Mouse (Mus musculus) layer of hippocampus, postnatal 14 days (tissue): ENCODE measurements around the gene Pheta1. TPM values are rescaled to one million over a fixed set of nuclear protein-coding genes. Genes with fewer than 3 reads are reported as not detected.

Experiments
- DNase-seq, 2 experiments: peaks; one replicate each; pipeline ENCODE4 v3.0.0; 2021 to 2022; ENCODE audit warnings: low spot score in 2 of 2, mixed read lengths in 1 of 2
- total RNA-seq, 2 experiments: library from RNA; stranded (reverse); gene quantifications; 2 replicates each; pipeline ENCODE4 v1.2.3; 2021

The Pheta1 gene
- total RNA-seq, 2 experiments from 2014 or later, result 10.3 to 12.4 TPM

DNA sequence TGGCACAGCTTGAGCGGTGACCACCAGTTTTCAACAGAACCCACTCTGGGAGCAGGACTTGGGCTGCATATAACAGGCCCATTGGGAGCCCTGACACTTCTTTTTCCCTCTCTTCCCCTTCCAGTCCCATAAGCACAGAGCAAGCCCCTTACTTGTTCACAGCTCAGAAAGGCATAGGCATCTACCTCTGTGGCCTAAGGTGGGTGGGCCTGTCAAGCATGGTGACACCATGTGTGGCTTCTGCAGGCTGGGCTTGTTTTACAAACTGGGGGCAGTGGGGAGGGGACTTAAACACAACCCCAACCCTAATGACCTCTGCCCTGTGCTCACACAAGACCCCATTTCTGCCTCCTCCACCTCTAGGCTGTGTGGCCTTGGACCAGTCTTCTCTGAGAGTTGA is 25.1 kb upstream of the Pheta1 start:
- DNase-seq, result no peak

GRCm38 (mm10) chr5:121824121-121824520 is 24.7 kb upstream of the Pheta1 start:
- DNase-seq, result no peak

GRCm38 (mm10) chr5:121825606-121826005 is 23.2 kb upstream of the Pheta1 start:
- no peak for DNase-seq

GRCm38 (mm10) chr5:121827876-121828275 is 20.9 kb upstream of the Pheta1 start:
- peak in 1 of 2 experiments; percentile 67 for DNase-seq

DNA sequence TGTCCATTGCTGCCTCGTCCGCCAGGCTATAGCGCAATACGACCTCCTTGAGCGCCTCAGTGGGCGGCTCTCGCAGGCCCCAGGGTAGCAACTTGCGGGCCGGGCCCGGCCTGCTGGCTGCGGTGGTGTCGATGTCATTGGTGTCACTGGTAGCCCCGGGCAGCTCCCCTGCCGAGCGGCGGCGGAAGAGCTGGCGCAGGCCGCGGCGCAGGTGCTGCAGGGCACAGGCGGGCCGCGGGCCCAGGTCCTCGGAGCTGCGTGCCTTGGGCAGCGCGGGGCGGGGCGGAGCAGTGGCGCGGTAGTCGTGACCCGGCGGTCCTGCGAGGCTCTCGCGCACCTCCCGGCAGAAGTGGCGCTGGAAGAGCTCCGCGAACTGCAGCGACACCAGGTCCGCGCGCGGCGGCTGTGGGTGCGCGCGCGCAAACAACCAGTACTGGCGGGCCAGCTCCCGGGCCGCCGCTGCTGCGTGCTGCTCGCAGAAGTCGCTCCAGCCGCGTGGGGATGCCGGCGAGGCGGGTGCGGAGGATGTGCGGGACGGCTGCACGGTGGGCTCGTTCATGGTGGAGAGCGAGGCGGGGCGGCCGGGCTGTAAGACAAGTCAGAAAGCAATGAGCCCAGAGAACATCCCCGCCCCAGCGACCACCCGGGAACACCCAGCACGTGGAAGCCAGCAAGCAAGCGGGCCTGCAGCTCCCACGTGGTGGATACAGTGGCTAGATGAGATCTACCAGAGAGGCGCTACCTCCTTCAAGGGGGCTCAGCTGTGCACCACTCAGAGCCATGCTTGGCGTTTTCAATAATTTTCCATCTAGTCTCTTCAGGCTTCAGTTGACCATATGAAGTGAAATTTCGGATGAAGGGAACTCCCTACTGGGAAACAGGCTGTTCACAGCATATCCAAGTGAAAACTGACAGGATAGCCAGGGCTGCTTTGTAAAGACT is 20.0 kb upstream of the Pheta1 start:
- DNase-seq, result peak in 1 of 2 experiments; percentile 40

DNA sequence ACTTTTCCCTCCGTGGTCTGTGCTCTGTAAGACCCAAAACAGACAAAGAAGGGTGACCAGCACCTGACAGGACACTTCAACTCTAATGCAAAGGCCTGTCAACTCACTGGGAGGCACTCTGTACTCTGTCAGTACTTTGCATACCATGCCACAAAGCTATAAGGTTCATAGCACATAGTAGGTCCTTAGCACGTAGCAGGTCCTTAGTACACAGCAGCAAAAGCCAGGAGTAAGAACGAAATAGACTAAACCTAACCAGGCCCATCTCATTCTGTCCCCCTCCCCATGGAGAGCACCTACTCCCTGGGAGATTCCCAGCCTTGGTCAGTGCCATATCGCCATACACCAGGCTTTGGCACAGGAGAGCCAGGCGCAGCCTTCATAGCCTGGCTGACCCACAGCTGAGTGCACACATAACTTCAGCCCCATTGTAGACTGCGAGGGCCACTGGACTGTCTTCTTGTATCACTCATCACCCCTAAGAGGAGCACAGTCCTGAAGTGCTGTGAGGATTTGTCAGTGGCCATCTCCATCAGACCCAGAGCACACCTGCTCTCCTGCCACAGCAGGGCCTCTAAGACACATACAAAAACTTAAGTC is 17.7 kb upstream of the Pheta1 start:
- no peak for DNase-seq

GRCm38 (mm10) chr5:121832376-121833155 is 16.2 kb upstream of the Pheta1 start:
- no peak for DNase-seq

GRCm38 (mm10) chr5:121833159-121833558 is 15.6 kb upstream of the Pheta1 start:
- DNase-seq, result no peak

GRCm38 (mm10) chr5:121833572-121834240 is 15.1 kb upstream of the Pheta1 start:
- DNase-seq, result no peak

DNA sequence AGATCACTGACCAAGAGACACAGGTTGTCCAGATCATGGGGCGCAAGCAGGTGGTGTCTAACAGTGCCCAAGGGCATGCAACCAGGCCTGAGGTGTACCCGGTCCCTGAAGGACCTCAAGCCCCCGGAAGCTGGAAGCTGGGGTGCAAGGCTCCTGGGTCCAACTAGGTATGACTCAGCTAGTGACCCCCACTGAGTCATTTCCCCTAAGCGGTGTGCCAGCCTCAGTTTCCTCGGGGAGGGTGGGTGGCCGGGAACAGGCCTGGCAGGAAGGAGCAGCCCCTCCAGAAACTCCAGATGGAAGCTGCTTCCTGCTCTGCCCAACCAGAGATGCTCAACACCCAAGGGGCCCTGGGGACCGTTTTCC is 14.6 kb upstream of the Pheta1 start:
- DNase-seq, result no peak

- DNase-seq, result no peak
These were observed 13.6 kb upstream of the Pheta1 start for GRCm38 (mm10) chr5:121834991-121835747.

DNA sequence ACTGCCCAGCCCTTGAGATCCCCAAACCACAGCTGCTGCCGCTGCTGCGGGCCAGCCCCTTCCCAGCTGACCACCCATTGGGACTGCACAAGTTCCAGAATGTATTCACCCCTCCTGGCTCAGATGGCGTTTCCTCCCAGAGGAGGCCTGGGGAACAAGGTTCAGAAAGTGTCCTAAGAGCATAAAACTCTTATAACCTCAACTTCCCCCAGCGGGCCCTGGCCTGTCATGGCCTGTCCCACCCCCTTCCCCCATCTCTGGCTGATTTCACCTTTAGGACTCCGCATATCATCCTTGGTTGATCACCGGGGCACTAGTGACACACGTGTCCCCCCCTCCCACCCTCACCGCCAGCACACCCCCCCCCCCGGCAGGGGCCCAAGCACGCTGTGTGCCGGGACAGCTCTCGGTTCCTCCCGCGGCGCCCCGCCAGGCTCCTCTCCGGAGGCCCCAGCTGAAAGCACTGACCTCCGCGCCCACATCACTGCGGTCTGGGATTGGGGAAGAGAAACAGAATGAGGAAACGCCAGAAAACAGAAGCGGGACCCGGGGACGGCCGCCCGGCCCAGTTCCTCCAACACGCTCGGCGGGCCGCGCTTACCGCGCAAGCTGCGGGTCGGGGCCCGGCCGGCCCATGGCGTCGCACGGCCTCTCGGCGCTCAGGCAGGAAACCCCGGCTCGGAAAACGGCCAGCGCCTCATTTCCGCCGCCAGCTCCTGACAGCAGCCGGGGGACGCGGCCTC is 12.7 kb upstream of the Pheta1 start:
- peak in 1 of 2 experiments; percentile 70 for DNase-seq

DNA sequence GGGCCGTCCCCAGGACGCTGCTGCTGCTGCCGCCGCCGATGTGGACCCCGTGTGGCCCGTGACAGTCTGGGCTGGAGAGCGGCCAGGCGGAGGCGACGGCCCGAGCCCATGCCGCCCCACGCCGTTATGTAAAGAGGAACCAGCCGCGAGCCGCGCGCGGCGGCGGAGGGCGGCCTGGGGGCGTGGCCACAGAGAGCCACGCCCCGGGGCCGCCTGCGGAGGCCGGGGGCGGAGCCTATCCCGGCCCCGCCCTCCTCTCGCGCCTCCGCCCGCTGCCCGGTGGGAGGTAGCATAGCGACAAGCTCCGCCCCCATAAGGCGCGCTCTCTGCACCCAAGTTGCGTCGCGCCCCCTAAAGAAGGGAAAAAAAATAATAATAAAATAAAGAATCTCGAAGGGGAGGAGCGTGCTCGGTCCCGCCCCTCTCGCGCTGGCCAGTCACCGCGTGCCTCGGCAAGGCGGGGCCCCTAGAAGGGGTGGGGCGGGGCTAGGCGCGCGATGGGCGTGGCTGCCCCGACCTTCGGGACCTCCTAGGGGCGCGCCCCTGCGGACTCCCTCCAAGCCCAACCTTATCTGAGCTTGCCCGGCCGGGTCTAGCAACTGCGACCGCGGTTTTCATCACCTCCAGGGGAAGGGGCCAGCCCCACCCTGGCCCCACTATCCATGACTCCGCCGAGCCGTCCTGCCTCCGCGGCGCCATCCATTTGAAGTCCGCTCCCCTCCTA is 11.9 kb upstream of the Pheta1 start:
- DNase-seq, result peak; percentile 79 to 82

GRCm38 (mm10) chr5:121837441-121838340 is 11.1 kb upstream of the Pheta1 start, which contains the start of gene Sh2b3:
Gene Sh2b3 (minus strand): TSS chr5:121837646.
- DNase-seq, result no peak

- DNase-seq, result peak; percentile 35 to 66
These were observed 10.2 kb upstream of the Pheta1 start for GRCm38 (mm10) chr5:121838341-121839127.

DNA sequence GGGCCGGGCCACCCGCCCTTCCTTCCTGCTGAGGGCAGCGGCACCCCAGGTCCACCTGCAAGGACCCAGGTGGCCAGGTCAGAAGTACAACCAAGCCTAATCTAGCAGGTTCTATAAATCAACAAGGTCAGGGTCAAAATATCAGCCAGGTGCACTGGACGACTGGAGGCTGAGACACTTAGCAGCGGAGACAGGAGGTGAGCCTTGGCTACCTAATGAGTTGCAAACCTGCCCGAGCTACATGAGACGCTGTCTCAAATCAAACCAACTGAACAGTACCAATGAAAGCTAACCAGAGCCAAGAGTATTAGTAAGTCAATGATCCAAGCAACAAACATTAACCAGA is 9.7 kb upstream of the Pheta1 start:
- no peak for DNase-seq

GRCm38 (mm10) chr5:121841516-121841915 is 7.3 kb upstream of the Pheta1 start:
- no peak for DNase-seq
